In genomic region chr3:88677399-88677798, GRCm38 (mm10) we compare ENCODE assay signal across 9 mouse cellular contexts. TPM values are rescaled to one million over a fixed set of nuclear protein-coding genes. Genes with fewer than 3 reads are reported as not detected.
DNase-seq lines count a peak whose midpoint lies in the region; ATAC-seq and TF ChIP-seq lines count a peak whose summit lies in the region.
"Had no signal": no experiment of that assay in that cellular context is flagged by ENCODE, and none has a peak within 500 bp of the region (broad histone marks: within the 10 kb centered on the region; RNA-seq: fewer than 3 reads in every experiment).

No protein-coding gene starts in this region.

- H3K79me2 ChIP-seq in heart, adult 2 months (replicated peaks; ENCODE audit: control insufficient read depth, insufficient read depth, low read length), result no peaks in the 10 kb centered on the region

- no peak for ATAC-seq in liver, embryonic 13.5 days (ENCODE audit: low read depth)

- peak; percentile 78; the same call in 1 of the 2 replicates for TF ChIP-seq EP300 in heart, adult 2 months (IDR thresholded peaks at IDR 0.05; ENCODE audit: insufficient read depth, low read depth, low read length)

- 3% methylated on average over 11 of the region's 11 CpGs for WGBS in heart, adult 2 months
- 8% methylated on average over 11 of the region's 11 CpGs for WGBS in liver, embryonic 13.5 days (ENCODE audit: insufficient replicate concordance)

- H3K4me2 ChIP-seq in liver, embryonic 13.5 days, result peak overlapping the region; percentile 60

- H3K4me1 ChIP-seq in heart, adult 2 months (ENCODE audit: control insufficient read depth, insufficient read depth, low read length), result no peaks in the 10 kb centered on the region
- peaks cover 4% of the 10 kb centered on the region for H3K4me1 ChIP-seq in liver, embryonic 13.5 days (replicated peaks)

- peak; percentile 75 for DNase-seq in CD4-positive helper T cell, adult 2 months (ENCODE audit: low read depth, low spot score)
- peak; percentile 52 for DNase-seq in adrenal gland, adult 8-10 months
- DNase-seq in embryo, embryonic 11.5 days (ENCODE audit: low read depth, low spot score), result peak; percentile 80
- DNase-seq in heart, adult 2 months, result peak; percentile 78
- peak; percentile 67 for DNase-seq in kidney, adult 18-20 months
- peak; percentile 65 for DNase-seq in liver, embryonic 13.5 days
- peak; percentile 46 to 63 for DNase-seq in natural killer cell, adult 2 months (ENCODE audit: low spot score in 2 of 2)
- peak; percentile 75 for DNase-seq in testis, postnatal 10 days (ENCODE audit: low spot score)

- H3K4me3 ChIP-seq in heart, adult 2 months, result peak overlapping the region; percentile 38
- H3K4me3 ChIP-seq in liver, embryonic 13.5 days (replicated peaks), result peak overlapping the region; percentile 35

- H3K36me3 ChIP-seq in heart, adult 2 months (ENCODE audit: control insufficient read depth, insufficient read depth, low read length), result no peaks in the 10 kb centered on the region
- H3K36me3 ChIP-seq in liver, embryonic 13.5 days, result no peaks in the 10 kb centered on the region

- no peaks in the 10 kb centered on the region for H3K9me3 ChIP-seq in liver, embryonic 13.5 days (replicated peaks)

- intact Hi-C loops in heart, adult 2 months (cut with DNase I), result loop anchor here (5.0 kb wide), 1 partner anchor 60 kb away; no protein-coding TSS in a partner anchor

- no peaks in the 10 kb centered on the region for H3K27me3 ChIP-seq in heart, adult 2 months (ENCODE audit: control insufficient read depth, insufficient read depth, low read length)
- no peaks in the 10 kb centered on the region for H3K27me3 ChIP-seq in liver, embryonic 13.5 days

- H3K27ac ChIP-seq in heart, adult 2 months, result 0 out of 2 replicates have a peak overlapping the region, but pooled peaks have one; percentile 15
- H3K27ac ChIP-seq in liver, embryonic 13.5 days, result no peak overlapping the region

- no peak for TF ChIP-seq POLR2A in heart, adult 2 months (IDR thresholded peaks at IDR 0.05; ENCODE audit: insufficient read depth, low read depth, low read length)

- peak; percentile 87 for TF ChIP-seq CTCF in heart, adult 2 months (IDR thresholded peaks at IDR 0.05)

- peak overlapping the region; percentile 67 for H3K9ac ChIP-seq in heart, adult 2 months (ENCODE audit: low read depth, low read length)
- H3K9ac ChIP-seq in liver, embryonic 13.5 days, result peak overlapping the region; percentile 52; the same call in 1 of the 2 replicates

RNA-seq across cellular contexts. Expression of gene Khdc4, which starts 8.2 kb away (rescaled TPM):
- 10 to 100 TPM; 48.9 to 84.1 (median 58.1) TPM for total RNA-seq in adrenal gland, adult 8-10 months (2022)
- total RNA-seq in heart, adult 2 months (2021), result 10 to 100 TPM; 24.9 to 25.7 TPM
- polyA plus RNA-seq in heart, adult 2 months (2012; rRNA removed), result 29.9 and 46.1 TPM in 2 replicates
- polyA plus RNA-seq in liver, embryonic 13.5 days (2015; fragmentation: Nextera tagmentation; extraction: Ambion mirVana), result 23.8 and 29.9 TPM in 2 replicates

RNA-seq across cellular contexts. Expression of gene Rxfp4, which starts 24.5 kb away (rescaled TPM):
- total RNA-seq in adrenal gland, adult 8-10 months (2022), result not detected
- total RNA-seq in heart, adult 2 months (2021), result not detected
- polyA plus RNA-seq in heart, adult 2 months (2012; rRNA removed), result 0.41 TPM in 1 of 2 replicates, not detected in the other
- polyA plus RNA-seq in liver, embryonic 13.5 days (2015; fragmentation: Nextera tagmentation; extraction: Ambion mirVana), result not detected in 2 replicates
- total RNA-seq: layer of hippocampus, adult 8-10 months had no signal

RNA-seq across cellular contexts. Expression of gene Rit1, which starts 39.2 kb away (rescaled TPM):
- 10 to 100 TPM; 55.0 to 65.3 (median 59.1) TPM for total RNA-seq in adrenal gland, adult 8-10 months (2022)
- total RNA-seq in heart, adult 2 months (2021), result 10 to 100 TPM; 57.0 to 66.6 TPM
- 98.3 and 112 TPM in 2 replicates for polyA plus RNA-seq in heart, adult 2 months (2012; rRNA removed)
- polyA plus RNA-seq in liver, embryonic 13.5 days (2015; fragmentation: Nextera tagmentation; extraction: Ambion mirVana), result 34.4 and 36.3 TPM in 2 replicates
